Comparison of ENCODE assay signal across 12 mouse cellular contexts in the genomic region with DNA sequence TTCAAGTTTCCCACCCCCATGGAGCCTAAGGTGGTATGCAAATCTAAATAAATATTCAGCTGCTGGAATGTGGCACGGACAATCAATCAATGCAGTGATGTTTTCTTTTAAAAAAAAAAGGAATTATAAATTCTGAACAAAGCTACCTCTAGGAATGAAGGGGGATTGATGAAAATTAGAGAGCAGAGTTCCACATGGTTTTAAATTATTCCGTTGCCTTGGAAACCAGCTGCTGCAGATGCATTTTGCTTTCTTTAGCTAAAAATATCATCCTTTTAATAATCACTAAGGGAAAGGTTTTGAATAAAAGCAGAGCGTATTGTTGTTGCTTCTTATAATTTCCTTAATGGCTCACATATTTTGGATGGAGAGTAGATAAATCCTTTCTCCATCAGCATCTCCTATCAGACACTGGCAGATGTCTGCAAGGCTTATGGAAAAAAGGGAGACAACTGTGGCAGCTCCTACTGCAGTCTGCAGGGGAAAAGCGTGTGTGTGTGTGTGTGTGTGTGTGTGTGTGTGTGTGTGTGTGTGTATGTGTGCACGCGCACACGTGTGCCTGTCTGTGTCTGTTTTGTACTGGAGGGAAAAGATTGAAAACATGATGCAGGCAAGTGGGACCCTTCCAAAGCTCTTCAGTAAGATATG. TPM values are rescaled to one million over a fixed set of nuclear protein-coding genes. Genes with fewer than 3 reads are reported as not detected.
DNase-seq lines count a peak whose midpoint lies in the region; ATAC-seq and TF ChIP-seq lines count a peak whose summit lies in the region.
"Had no signal": no experiment of that assay in that cellular context is flagged by ENCODE, and none has a peak within 500 bp of the region (broad histone marks: within the 10 kb centered on the region; RNA-seq: fewer than 3 reads in every experiment).

No protein-coding gene starts in this region.

- H3K4me1 ChIP-seq in embryonic facial prominence, embryonic 14.5 days (ENCODE audit: control insufficient read depth, insufficient read depth, low read length) = no peaks in the 10 kb centered on the region; the same call in 1 of the 2 replicates
- peaks cover 5% of the 10 kb centered on the region for H3K4me1 ChIP-seq in hindbrain, embryonic 16.5 days (ENCODE audit: control insufficient read depth, insufficient read depth, low read depth, low read length)
- H3K4me1 ChIP-seq in midbrain, postnatal 0 days (ENCODE audit: insufficient read depth, low read length) = peaks cover 6% of the 10 kb centered on the region; the same call in 1 of the 2 replicates

- H3K4me3 ChIP-seq in embryonic facial prominence, embryonic 14.5 days (ENCODE audit: low read depth, low read length) = 0 out of 2 replicates have a peak overlapping the region, but pooled peaks have one; percentile 1
- H3K4me3 ChIP-seq in hindbrain, embryonic 16.5 days (ENCODE audit: low read length) = peak overlapping the region; percentile 38
- peak overlapping the region; percentile 50 for H3K4me3 ChIP-seq in midbrain, postnatal 0 days (ENCODE audit: low read depth, low read length)
- H3K4me3 ChIP-seq: erythroblast, embryonic 14.5 days had no signal

- 0 out of 2 replicates have a peak, but pooled peaks have one; percentile 21 for ATAC-seq in embryonic facial prominence, embryonic 14.5 days (ENCODE audit: low read depth)
- ATAC-seq in hindbrain, embryonic 16.5 days = peak; percentile 25; the same call in 1 of the 2 replicates
- peak; percentile 36; the same call in 1 of the 2 replicates for ATAC-seq in midbrain, postnatal 0 days (ENCODE audit: low FRiP score)
- ATAC-seq: activated CD4-positive, CD25-positive, alpha-beta regulatory T cell, adult 4 months had no signal

- peak; percentile 32 for DNase-seq in embryo, embryonic 10 days (ENCODE audit: low spot score)
- peak; percentile 45 for DNase-seq in embryonic facial prominence, embryonic 14.5 days (ENCODE audit: low spot score)
- DNase-seq in midbrain, postnatal 0 days (ENCODE audit: low spot score) = peak; percentile 54
- no peak for DNase-seq in thymus, postnatal 14 days
- DNase-seq in frontal cortex, postnatal 14 days (ENCODE audit: low spot score in 2 of 2) = no peak
- no peak for DNase-seq in layer of hippocampus, adult 8-10 months (ENCODE audit: low spot score in 2 of 2)
- no peak for DNase-seq in heart, adult 11 months
- DNase-seq: lung, adult 2 months; thymus, postnatal 4 days had no signal

- H3K4me2 ChIP-seq in embryonic facial prominence, embryonic 14.5 days (ENCODE audit: low read depth, low read length) = peak overlapping the region; percentile 36
- H3K4me2 ChIP-seq in hindbrain, embryonic 16.5 days (ENCODE audit: low read length) = peak overlapping the region; percentile 55
- H3K4me2 ChIP-seq in midbrain, postnatal 0 days (ENCODE audit: low read depth, low read length, poor library complexity, severe bottlenecking) = peak overlapping the region; percentile 58

- no peaks in the 10 kb centered on the region for H3K27me3 ChIP-seq in embryonic facial prominence, embryonic 14.5 days (replicated peaks; ENCODE audit: control insufficient read depth, insufficient read depth, low read length)
- no peaks in the 10 kb centered on the region for H3K27me3 ChIP-seq in hindbrain, embryonic 16.5 days (replicated peaks; ENCODE audit: control insufficient read depth, insufficient read depth, low read length)
- no peaks in the 10 kb centered on the region for H3K27me3 ChIP-seq in midbrain, postnatal 0 days (ENCODE audit: insufficient read depth, low read length)

- 0 out of 2 replicates have a peak, but pooled peaks have one; percentile 3 for TF ChIP-seq CTCF in midbrain, postnatal 0 days (IDR thresholded peaks at IDR 0.05)

- H3K36me3 ChIP-seq in embryonic facial prominence, embryonic 14.5 days (ENCODE audit: control insufficient read depth, insufficient read depth, low read length) = no peaks in the 10 kb centered on the region
- H3K36me3 ChIP-seq in hindbrain, embryonic 16.5 days (ENCODE audit: control insufficient read depth, insufficient read depth, low read length) = no peaks in the 10 kb centered on the region
- H3K36me3 ChIP-seq in midbrain, postnatal 0 days (ENCODE audit: insufficient read depth, low read length) = no peaks in the 10 kb centered on the region

- H3K27ac ChIP-seq in embryonic facial prominence, embryonic 14.5 days (replicated peaks; ENCODE audit: low read depth, low read length) = no peak overlapping the region
- H3K27ac ChIP-seq in hindbrain, embryonic 16.5 days (ENCODE audit: low read depth, low read length) = peak overlapping the region; percentile 64
- peak overlapping the region; percentile 57 for H3K27ac ChIP-seq in midbrain, postnatal 0 days (ENCODE audit: low read depth, low read length)

- no peak overlapping the region for H3K9ac ChIP-seq in embryonic facial prominence, embryonic 14.5 days (ENCODE audit: low read depth, low read length)
- peak overlapping the region; percentile 35 for H3K9ac ChIP-seq in hindbrain, embryonic 16.5 days (ENCODE audit: low read depth, low read length)
- peak overlapping the region; percentile 64 for H3K9ac ChIP-seq in midbrain, postnatal 0 days (replicated peaks; ENCODE audit: low read length, poor library complexity, severe bottlenecking)

- H3K9me3 ChIP-seq in embryonic facial prominence, embryonic 14.5 days (ENCODE audit: control insufficient read depth, low read length) = no peaks in the 10 kb centered on the region
- H3K9me3 ChIP-seq in hindbrain, embryonic 16.5 days (ENCODE audit: control insufficient read depth, low read length) = no peaks in the 10 kb centered on the region
- H3K9me3 ChIP-seq in midbrain, postnatal 0 days (ENCODE audit: low read length) = no peaks in the 10 kb centered on the region

- 17% methylated on average over 7 of the region's 7 CpGs for WGBS in embryonic facial prominence, embryonic 14.5 days
- WGBS in hindbrain, embryonic 16.5 days = 9% methylated on average over 7 of the region's 7 CpGs
- WGBS in midbrain, postnatal 0 days = 16% methylated on average over 7 of the region's 7 CpGs

RNA-seq across cellular contexts. Expression of a gene that starts 2.0 kb away (rescaled TPM):
- polyA plus RNA-seq in embryonic facial prominence, embryonic 14.5 days (2014; fragmentation: Nextera tagmentation; extraction: Ambion mirVana) = 3.1 and 4.1 TPM in 2 replicates
- polyA plus RNA-seq in hindbrain, embryonic 16.5 days (2015; fragmentation: Nextera tagmentation; extraction: Ambion mirVana) = 37.2 and 50.0 TPM in 2 replicates
- total RNA-seq in midbrain, postnatal 0 days (2014; rRNA removed) = 97.1 and 118 TPM in 2 replicates
- polyA plus RNA-seq in midbrain, postnatal 0 days (2015; fragmentation: Nextera tagmentation; extraction: Ambion mirVana) = 35.6 and 46.5 TPM in 2 replicates
- 10 to 100 TPM; 71.6 to 91.1 (median 80.5) TPM for total RNA-seq in layer of hippocampus, adult 8-10 months (2022)
- polyA plus RNA-seq: erythroblast, embryonic 14.5 days had no signal

Comparison
In these comparisons a context has a peak if more than half of its experiments do, and no peak if none do; other contexts are left out.
1. DNase-seq: peak in embryo, embryonic 10 days (single experiment), embryonic facial prominence, embryonic 14.5 days (single experiment) and midbrain, postnatal 0 days (single experiment); none in thymus, postnatal 14 days (single experiment), frontal cortex, postnatal 14 days (0 of 2), layer of hippocampus, adult 8-10 months (0 of 2) and heart, adult 11 months (single experiment).
2. Peak in every context shown above with its lines, with median percentiles within 50 percentile points of each other: ATAC-seq, H3K4me2 ChIP-seq and H3K4me3 ChIP-seq.